Mouse (Mus musculus) G1E (cell line): ENCODE measurements at regions not wholly inside any gene's neighbourhood (a gene's known extent, or its start where the extent isn't known, plus 50 kb on each side); places are given as distances from the start of the nearest gene placed in this dataset.

ENCODE experiments used
- CTCF ChIP-seq: IDR thresholded peaks from 2 replicates; pipeline ENCODE4 v1.5.1; 2012; ENCODE audit warnings: low read depth, low read length, inconsistent platforms, mixed read lengths
- GATA2 ChIP-seq: IDR thresholded peaks from 2 replicates; pipeline ENCODE4 v1.6.1; 2012; ENCODE audit warnings: low read depth, low read length, inconsistent platforms, borderline replicate concordance
- TAL1 ChIP-seq: conservative IDR thresholded peaks from 2 replicates; pipeline ENCODE4 v1.6.1; 2012; ENCODE audit warnings: low read depth, low read length, inconsistent platforms, mixed read lengths

DNA sequence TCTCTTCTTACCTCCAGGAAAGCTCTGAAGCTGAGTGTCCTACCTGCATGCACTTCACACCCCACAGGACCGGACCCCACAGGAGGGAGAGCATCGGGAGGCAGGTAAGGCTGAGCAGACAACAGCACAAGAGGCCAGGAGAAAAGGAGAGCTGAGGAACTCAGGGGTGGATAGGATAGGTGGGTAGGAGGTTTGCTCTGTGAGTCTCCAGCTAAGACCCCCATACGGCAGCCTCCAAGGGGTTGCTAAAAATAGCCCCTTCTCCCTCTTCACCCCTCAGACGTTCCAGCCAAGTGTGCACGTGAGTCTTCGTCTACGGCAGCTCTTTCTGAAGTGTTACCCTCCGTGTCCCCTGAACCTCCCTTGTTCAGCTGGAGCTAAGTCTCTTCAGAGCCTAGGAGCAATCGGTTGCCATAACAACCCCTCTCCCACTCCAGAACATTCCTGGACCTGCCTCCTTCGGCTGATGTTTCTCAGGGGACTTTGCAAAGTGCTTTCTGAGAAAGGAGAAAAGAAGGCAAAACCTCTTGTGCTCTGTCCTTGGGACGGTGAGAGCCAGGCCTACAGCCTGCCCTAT is 117.3 kb upstream of the Ajap1 start:
- no peak for TF ChIP-seq CTCF
- no peak for TF ChIP-seq GATA2
- no peak for TF ChIP-seq TAL1
